Comparison of ENCODE assay signal across 12 mouse cellular contexts in the genomic region with DNA sequence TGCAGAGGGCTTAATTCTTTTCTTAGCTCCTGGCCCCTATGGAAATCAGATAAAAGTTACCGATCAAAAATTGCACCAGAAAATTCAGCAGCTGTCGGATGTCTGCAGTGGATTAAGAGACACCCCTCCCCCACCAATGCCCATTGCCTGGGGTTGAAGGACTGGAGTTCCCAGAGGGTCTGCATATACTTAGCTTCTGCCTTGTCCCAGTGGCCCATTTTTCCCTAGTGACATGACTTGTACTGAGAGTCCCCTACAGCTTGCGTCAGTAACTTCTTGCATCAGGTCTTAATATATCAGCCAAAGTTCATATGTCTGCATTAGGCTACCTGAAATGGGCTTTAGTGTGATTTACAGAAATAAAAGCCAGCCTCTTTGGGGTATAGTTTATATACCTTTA. TPM values are rescaled to one million over a fixed set of nuclear protein-coding genes. Genes with fewer than 3 reads are reported as not detected.
DNase-seq lines count a peak whose midpoint lies in the region; ATAC-seq and TF ChIP-seq lines count a peak whose summit lies in the region.
"Had no signal": no experiment of that assay in that cellular context is flagged by ENCODE, and none has a peak within 500 bp of the region (broad histone marks: within the 10 kb centered on the region; RNA-seq: fewer than 3 reads in every experiment).

No protein-coding gene starts in this region.

- H3K4me1 ChIP-seq in hindbrain, embryonic 11.5 days (replicated peaks; ENCODE audit: control insufficient read depth, insufficient read depth, low read length) = no peaks in the 10 kb centered on the region; the same call in 1 of the 2 replicates
- H3K4me1 ChIP-seq in hindbrain, embryonic 16.5 days (ENCODE audit: control insufficient read depth, insufficient read depth, low read depth, low read length) = peaks cover 7% of the 10 kb centered on the region
- H3K4me1 ChIP-seq in brown adipose tissue, adult 24 weeks (ENCODE audit: control insufficient read depth, insufficient read depth, insufficient read length, low read length) = peaks cover 22% of the 10 kb centered on the region
- peaks cover 12% of the 10 kb centered on the region for H3K4me1 ChIP-seq in hindbrain, embryonic 14.5 days (replicated peaks; ENCODE audit: control insufficient read depth, insufficient read depth, low read length)
- peaks cover 38% of the 10 kb centered on the region for H3K4me1 ChIP-seq in liver, postnatal 0 days (ENCODE audit: insufficient read depth)

- H3K9me3 ChIP-seq in hindbrain, embryonic 11.5 days (ENCODE audit: control insufficient read depth, low read length) = no peaks in the 10 kb centered on the region
- H3K9me3 ChIP-seq in hindbrain, embryonic 16.5 days (ENCODE audit: control insufficient read depth, low read length) = no peaks in the 10 kb centered on the region
- H3K9me3 ChIP-seq in hindbrain, embryonic 14.5 days (ENCODE audit: control insufficient read depth, low read length) = no peaks in the 10 kb centered on the region
- H3K9me3 ChIP-seq in liver, postnatal 0 days (ENCODE audit: low read length) = no peaks in the 10 kb centered on the region
- H3K9me3 ChIP-seq: heart, embryonic 13.5 days had no signal

- no peak overlapping the region for H3K4me3 ChIP-seq in hindbrain, embryonic 11.5 days (ENCODE audit: low read depth, low read length)
- no peak overlapping the region for H3K4me3 ChIP-seq in hindbrain, embryonic 16.5 days (ENCODE audit: low read length)
- H3K4me3 ChIP-seq in brown adipose tissue, adult 24 weeks (ENCODE audit: insufficient read depth, low read depth, low read length) = no peak overlapping the region
- H3K4me3 ChIP-seq in hindbrain, embryonic 14.5 days (replicated peaks; ENCODE audit: low read length) = no peak overlapping the region
- H3K4me3 ChIP-seq in liver, postnatal 0 days (ENCODE audit: low read depth, low read length) = peak overlapping the region; percentile 10
- H3K4me3 ChIP-seq: heart, embryonic 13.5 days had no signal

- DNase-seq in hindbrain, embryonic 11.5 days (ENCODE audit: low spot score) = peak; percentile 15
- no peak for DNase-seq in hindbrain, embryonic 14.5 days (ENCODE audit: low spot score)
- DNase-seq in liver, postnatal 0 days = no peak
- DNase-seq in kidney, postnatal 14 days = no peak
- DNase-seq in frontal cortex, adult 2 months (ENCODE audit: extremely low spot score in 1 of 2, low spot score in 1 of 2) = no peak
- DNase-seq in yolk sac, embryonic 10.5 days (ENCODE audit: low spot score) = no peak
- DNase-seq: cerebellum, adult 9-11 months; left cerebral cortex, postnatal 4 days; thymus, postnatal 14 days had no signal

- no peak for ATAC-seq in hindbrain, embryonic 11.5 days (ENCODE audit: low FRiP score)
- no peak for ATAC-seq in hindbrain, embryonic 16.5 days
- ATAC-seq in hindbrain, embryonic 14.5 days (ENCODE audit: low FRiP score) = no peak
- ATAC-seq in liver, postnatal 0 days = peak; percentile 66

- 57% methylated on average over 3 of the region's 3 CpGs for WGBS in hindbrain, embryonic 11.5 days
- 37% methylated on average over 3 of the region's 3 CpGs for WGBS in hindbrain, embryonic 16.5 days
- 30% methylated on average over 3 of the region's 3 CpGs for WGBS in hindbrain, embryonic 14.5 days
- WGBS in liver, postnatal 0 days (ENCODE audit: insufficient replicate concordance) = 54% methylated on average over 3 of the region's 3 CpGs

- TF ChIP-seq EP300 in liver, postnatal 0 days (IDR thresholded peaks at IDR 0.05; ENCODE audit: low read depth) = no peak

- no peak overlapping the region for H3K27ac ChIP-seq in hindbrain, embryonic 11.5 days (ENCODE audit: low read depth, low read length)
- no peak overlapping the region; the same call in 1 of the 2 replicates for H3K27ac ChIP-seq in hindbrain, embryonic 16.5 days (ENCODE audit: low read depth, low read length)
- peak overlapping the region; percentile 68 for H3K27ac ChIP-seq in brown adipose tissue, adult 24 weeks (replicated peaks; ENCODE audit: low read depth, low read length)
- H3K27ac ChIP-seq in hindbrain, embryonic 14.5 days = 0 out of 2 replicates have a peak overlapping the region, but pooled peaks have one; percentile 26
- H3K27ac ChIP-seq in liver, postnatal 0 days (ENCODE audit: low read depth) = peak overlapping the region; percentile 66
- H3K27ac ChIP-seq: heart, embryonic 13.5 days had no signal

- no peaks in the 10 kb centered on the region for H3K27me3 ChIP-seq in hindbrain, embryonic 11.5 days (ENCODE audit: control insufficient read depth, insufficient read depth, low read length)
- no peaks in the 10 kb centered on the region for H3K27me3 ChIP-seq in hindbrain, embryonic 16.5 days (replicated peaks; ENCODE audit: control insufficient read depth, insufficient read depth, low read length)
- no peaks in the 10 kb centered on the region for H3K27me3 ChIP-seq in hindbrain, embryonic 14.5 days (ENCODE audit: control insufficient read depth, insufficient read depth, low read length)
- H3K27me3 ChIP-seq in liver, postnatal 0 days (ENCODE audit: insufficient read depth, low read length) = no peaks in the 10 kb centered on the region
- H3K27me3 ChIP-seq: heart, embryonic 13.5 days had no signal

- TF ChIP-seq CTCF in liver, postnatal 0 days (IDR thresholded peaks at IDR 0.05; ENCODE audit: low read depth) = no peak

- no peak overlapping the region for H3K4me2 ChIP-seq in hindbrain, embryonic 11.5 days (replicated peaks; ENCODE audit: low read depth, low read length)
- H3K4me2 ChIP-seq in hindbrain, embryonic 16.5 days (ENCODE audit: low read length) = no peak overlapping the region
- H3K4me2 ChIP-seq in hindbrain, embryonic 14.5 days (replicated peaks) = no peak overlapping the region
- peak overlapping the region; percentile 67 for H3K4me2 ChIP-seq in liver, postnatal 0 days (ENCODE audit: low read depth, low read length)
- H3K4me2 ChIP-seq: heart, embryonic 13.5 days had no signal

- H3K9ac ChIP-seq in hindbrain, embryonic 11.5 days (ENCODE audit: low read depth, low read length) = no peak overlapping the region
- H3K9ac ChIP-seq in hindbrain, embryonic 16.5 days (ENCODE audit: low read depth, low read length) = no peak overlapping the region
- H3K9ac ChIP-seq in hindbrain, embryonic 14.5 days = no peak overlapping the region
- no peak overlapping the region; the same call in 1 of the 2 replicates for H3K9ac ChIP-seq in liver, postnatal 0 days (replicated peaks)
- H3K9ac ChIP-seq: heart, embryonic 13.5 days had no signal

- no peaks in the 10 kb centered on the region for H3K36me3 ChIP-seq in hindbrain, embryonic 11.5 days (ENCODE audit: control insufficient read depth, insufficient read depth, low read length)
- 0 out of 2 replicates have a peak, but pooled peaks cover 3% of the 10 kb centered on the region for H3K36me3 ChIP-seq in hindbrain, embryonic 16.5 days (ENCODE audit: control insufficient read depth, insufficient read depth, low read length)
- peaks cover 5% of the 10 kb centered on the region for H3K36me3 ChIP-seq in hindbrain, embryonic 14.5 days (replicated peaks; ENCODE audit: control insufficient read depth, insufficient read depth)
- peaks cover 8% of the 10 kb centered on the region; the same call in 1 of the 2 replicates for H3K36me3 ChIP-seq in liver, postnatal 0 days (replicated peaks; ENCODE audit: insufficient read depth, low read length)

RNA-seq across cellular contexts. Expression of a gene that starts 22.9 kb away (rescaled TPM):
- 43.3 and 52.0 TPM in 2 replicates for polyA plus RNA-seq in hindbrain, embryonic 11.5 days (2014; fragmentation: Nextera tagmentation; extraction: Ambion mirVana)
- 36.8 and 42.0 TPM in 2 replicates for polyA plus RNA-seq in hindbrain, embryonic 16.5 days (2015; fragmentation: Nextera tagmentation; extraction: Ambion mirVana)
- polyA plus RNA-seq in brown adipose tissue, adult 24 weeks (2012; ENCODE audit: insufficient read depth, insufficient read length, missing spikeins) = 43.7 and 46.5 TPM in 2 replicates
- polyA plus RNA-seq in hindbrain, embryonic 14.5 days (2014; fragmentation: Nextera tagmentation; extraction: Ambion mirVana) = 46.0 TPM in 2 replicates
- 16.7 and 18.6 TPM in 2 replicates for polyA plus RNA-seq in liver, postnatal 0 days (2015; fragmentation: Nextera tagmentation; extraction: Ambion mirVana)
- 64.4 and 74.2 TPM in 2 replicates for polyA plus RNA-seq in frontal cortex, adult 2 months (2012; rRNA removed)

RNA-seq across cellular contexts. Expression of a gene that starts 41.8 kb away (rescaled TPM):
- polyA plus RNA-seq in hindbrain, embryonic 11.5 days (2014; fragmentation: Nextera tagmentation; extraction: Ambion mirVana) = 5.0 TPM in 2 replicates
- 83.8 and 110 TPM in 2 replicates for polyA plus RNA-seq in hindbrain, embryonic 16.5 days (2015; fragmentation: Nextera tagmentation; extraction: Ambion mirVana)
- polyA plus RNA-seq in brown adipose tissue, adult 24 weeks (2012; ENCODE audit: insufficient read depth, insufficient read length, missing spikeins) = 1.3 and 3.4 TPM in 2 replicates
- 51.7 and 64.2 TPM in 2 replicates for polyA plus RNA-seq in hindbrain, embryonic 14.5 days (2014; fragmentation: Nextera tagmentation; extraction: Ambion mirVana)
- 9.1 and 11.8 TPM in 2 replicates for polyA plus RNA-seq in liver, postnatal 0 days (2015; fragmentation: Nextera tagmentation; extraction: Ambion mirVana)
- polyA plus RNA-seq in frontal cortex, adult 2 months (2012; rRNA removed) = 108 and 118 TPM in 2 replicates

RNA-seq across cellular contexts. Expression of a gene that starts 41.9 kb away (rescaled TPM):
- polyA plus RNA-seq in hindbrain, embryonic 11.5 days (2014; fragmentation: Nextera tagmentation; extraction: Ambion mirVana) = 24.1 and 24.7 TPM in 2 replicates
- polyA plus RNA-seq in hindbrain, embryonic 16.5 days (2015; fragmentation: Nextera tagmentation; extraction: Ambion mirVana) = 87.4 and 98.0 TPM in 2 replicates
- 0.75 TPM in 1 of 2 replicates, not detected in the other for polyA plus RNA-seq in brown adipose tissue, adult 24 weeks (2012; ENCODE audit: insufficient read depth, insufficient read length, missing spikeins)
- 81.0 and 82.8 TPM in 2 replicates for polyA plus RNA-seq in hindbrain, embryonic 14.5 days (2014; fragmentation: Nextera tagmentation; extraction: Ambion mirVana)
- polyA plus RNA-seq in liver, postnatal 0 days (2015; fragmentation: Nextera tagmentation; extraction: Ambion mirVana) = 0.07 and 0.16 TPM in 2 replicates
- 14.6 and 19.2 TPM in 2 replicates for polyA plus RNA-seq in frontal cortex, adult 2 months (2012; rRNA removed)

Comparison
In these comparisons a context has a peak if more than half of its experiments do, and no peak if none do; other contexts are left out.
1. H3K27ac ChIP-seq: peak in brown adipose tissue, adult 24 weeks (single experiment), hindbrain, embryonic 14.5 days (single experiment) and liver, postnatal 0 days (single experiment); none in hindbrain, embryonic 11.5 days (single experiment) and hindbrain, embryonic 16.5 days (single experiment).